Mouse (Mus musculus) embryo, embryonic 11 days (tissue): ENCODE data around the gene Fgfr2.

Experiments used
- DNase-seq: peaks from one replicate; pipeline ENCODE4 v3.0.0-alpha.2; 2015

Gene Fgfr2

DNA sequence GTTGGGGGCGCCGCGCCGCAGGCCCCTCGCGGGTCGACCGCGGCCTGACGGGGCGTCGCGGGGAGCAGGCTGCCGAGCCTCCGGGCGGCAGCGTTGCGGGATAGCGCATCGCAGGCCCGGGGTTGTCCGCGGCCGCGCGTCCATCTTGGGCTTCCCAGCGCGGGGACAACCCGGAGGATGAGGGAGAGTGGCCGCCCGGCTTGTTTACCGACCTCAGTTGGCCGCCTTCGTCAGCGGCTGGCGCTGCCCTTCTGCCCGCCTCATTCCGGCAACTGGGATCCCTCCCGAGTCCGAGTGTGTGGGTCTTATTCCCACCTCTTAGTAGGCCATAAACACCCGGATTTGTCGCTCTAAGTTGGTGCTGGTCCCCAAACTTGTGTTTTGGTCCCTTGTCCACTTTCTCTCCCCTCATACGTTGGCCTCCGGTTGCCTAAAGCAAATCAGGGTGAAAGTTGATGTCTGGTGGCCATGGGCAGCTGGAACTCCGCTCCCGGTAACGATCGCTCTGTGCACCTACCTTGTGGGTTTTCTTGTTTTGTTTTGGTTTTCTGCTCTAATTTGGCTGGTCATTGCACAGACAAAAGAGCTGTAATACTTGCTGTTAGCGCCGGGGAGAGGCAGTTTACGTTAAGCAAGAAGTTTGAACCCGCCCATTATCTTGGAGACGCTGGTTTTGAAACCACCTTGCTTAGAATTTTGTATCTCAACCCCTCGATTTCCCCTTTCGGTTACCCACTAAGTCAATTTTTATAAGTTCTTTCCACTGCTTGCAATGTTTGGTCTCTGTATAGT is 191.4 kb downstream of the Fgfr2 start:
- peak; percentile 61 for DNase-seq

DNA sequence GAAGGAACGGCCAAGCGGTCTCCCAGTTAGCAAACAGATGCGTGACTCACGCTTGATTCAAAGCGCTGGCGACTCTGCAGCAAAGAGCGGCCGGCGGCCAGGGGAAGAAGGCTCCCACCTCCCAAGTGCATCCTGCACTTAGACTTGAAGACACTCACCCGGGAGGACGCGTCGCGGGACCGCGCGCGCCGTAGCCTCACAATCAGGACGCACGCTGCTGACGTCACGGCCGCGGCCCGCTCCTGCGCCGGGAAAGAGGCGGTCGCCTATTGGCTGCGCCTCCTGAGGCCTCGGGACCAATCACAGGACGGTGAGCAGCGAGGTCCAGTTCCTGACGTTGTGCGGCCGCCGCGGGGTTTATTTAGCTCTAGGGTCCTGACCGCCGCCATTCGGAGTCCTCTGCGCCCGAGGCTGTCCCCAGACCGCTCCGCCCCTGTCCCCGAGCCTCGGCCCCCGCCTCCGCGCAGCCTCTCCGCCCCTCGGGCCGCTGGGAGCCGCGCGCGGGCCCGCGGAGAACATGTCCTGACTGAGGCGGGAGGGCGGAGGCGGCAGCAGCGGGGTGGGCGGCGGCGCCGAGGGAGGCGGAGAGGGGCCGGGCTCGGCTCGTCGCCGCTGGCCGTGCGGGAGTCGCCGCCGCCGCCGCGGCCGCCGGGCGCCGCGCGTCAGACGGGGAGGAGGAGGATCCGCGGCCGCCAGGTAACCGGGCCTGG is 192.1 kb downstream of the Fgfr2 start, which contains the start of gene Zranb1:
Gene Zranb1, plus strand, starts transcription at position 293 of the 710 bp plus-strand sequence.
- peak; percentile 99 for DNase-seq

DNA sequence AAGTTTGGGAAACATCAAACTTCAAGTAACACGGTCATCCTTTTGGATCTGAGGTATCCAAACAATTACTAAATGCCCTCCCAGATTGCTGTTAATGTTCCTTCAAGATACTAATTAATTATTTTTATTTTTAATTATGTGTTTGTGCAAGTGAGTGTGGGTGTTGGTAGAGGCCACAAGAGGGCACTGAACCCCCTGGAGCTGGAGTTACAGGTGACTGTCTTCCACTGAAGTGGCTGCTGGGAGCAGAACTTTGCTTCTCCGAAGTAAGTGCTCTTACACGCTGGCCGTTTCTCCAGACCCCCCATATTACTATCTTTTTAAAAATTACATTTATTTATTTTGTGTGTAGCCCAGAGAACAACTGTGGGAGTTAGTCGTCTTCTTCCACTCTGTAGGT is 193.1 kb downstream of the Fgfr2 start:
- DNase-seq, result peak; percentile 14

DNA sequence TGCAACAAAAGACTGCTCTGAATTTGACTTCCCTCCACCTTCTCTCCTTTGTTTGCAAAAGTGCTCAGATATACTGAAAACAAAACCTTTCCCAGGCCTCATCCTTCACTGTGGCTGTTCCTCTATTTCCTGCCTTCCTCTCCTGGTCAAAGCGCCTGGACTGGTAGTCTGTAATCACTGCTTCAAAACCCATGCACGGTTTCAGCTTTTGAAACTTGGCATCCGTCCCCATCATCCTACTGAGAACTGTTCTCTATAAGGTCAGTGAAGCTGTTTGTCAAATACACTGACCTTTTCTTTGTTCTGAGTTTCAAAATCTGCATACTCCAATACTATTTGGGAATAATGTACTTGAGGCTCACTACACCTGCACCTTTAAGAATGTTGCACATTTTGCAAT is 195.9 kb downstream of the Fgfr2 start:
- no peak for DNase-seq

DNA sequence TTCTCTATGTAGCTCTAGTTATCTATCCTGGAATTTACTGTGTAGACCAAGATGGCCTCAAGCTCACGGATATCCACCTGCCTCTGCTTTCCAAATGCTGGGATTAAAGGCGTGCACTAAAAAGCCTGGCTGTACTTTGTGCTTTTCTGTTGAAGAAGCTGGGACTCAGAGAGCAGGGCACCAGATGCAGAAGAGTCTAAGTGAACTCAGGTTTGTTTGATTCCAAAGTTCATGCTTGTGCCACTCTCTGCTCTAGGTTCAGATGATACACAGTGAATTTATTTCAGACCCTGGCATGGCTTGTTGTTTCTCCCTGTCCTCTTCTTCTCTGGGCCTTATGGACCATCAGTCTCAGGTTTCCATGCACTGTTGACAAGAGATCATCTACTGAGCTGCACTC is 197.9 kb downstream of the Fgfr2 start:
- DNase-seq, result no peak

DNA sequence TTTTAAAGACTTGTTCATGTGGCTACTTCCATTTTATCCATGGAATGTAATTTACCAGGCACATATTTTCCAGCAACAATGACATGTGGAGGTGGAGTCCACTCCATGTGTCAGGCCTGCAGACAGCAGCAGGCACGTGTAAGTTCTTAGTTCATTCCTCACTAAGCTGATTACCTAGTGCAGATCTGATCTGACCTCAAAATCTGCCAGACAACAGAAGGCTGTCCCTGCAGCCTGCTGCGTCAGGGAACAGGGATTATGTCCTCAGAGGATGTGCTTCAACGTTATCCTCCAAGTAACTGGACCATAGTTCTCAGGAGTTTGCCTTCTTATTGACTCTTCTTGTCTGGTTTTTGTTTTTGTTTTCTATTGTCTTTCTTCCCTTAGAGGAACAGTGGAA is 201.2 kb downstream of the Fgfr2 start:
- no peak for DNase-seq

DNA sequence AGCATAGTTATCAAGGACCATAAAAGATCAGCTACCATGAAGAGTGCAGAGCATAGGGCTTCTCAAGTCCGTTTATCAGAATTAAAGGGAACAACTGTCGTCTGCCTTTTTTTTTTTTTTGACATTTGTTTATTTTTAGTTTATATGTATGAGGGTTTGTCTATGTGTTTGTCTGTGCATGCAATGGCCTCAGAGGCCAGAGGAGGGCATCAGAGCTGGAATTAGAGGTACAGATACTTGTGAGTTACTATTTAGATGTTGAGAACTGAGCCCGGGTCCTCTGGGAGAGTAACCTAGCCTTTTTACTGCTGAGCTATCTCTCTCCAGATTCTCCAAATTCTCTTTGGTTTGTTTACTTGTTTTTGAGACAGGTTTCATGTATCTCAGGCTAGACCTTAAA is 219.4 kb downstream of the Fgfr2 start:
- no peak for DNase-seq

DNA sequence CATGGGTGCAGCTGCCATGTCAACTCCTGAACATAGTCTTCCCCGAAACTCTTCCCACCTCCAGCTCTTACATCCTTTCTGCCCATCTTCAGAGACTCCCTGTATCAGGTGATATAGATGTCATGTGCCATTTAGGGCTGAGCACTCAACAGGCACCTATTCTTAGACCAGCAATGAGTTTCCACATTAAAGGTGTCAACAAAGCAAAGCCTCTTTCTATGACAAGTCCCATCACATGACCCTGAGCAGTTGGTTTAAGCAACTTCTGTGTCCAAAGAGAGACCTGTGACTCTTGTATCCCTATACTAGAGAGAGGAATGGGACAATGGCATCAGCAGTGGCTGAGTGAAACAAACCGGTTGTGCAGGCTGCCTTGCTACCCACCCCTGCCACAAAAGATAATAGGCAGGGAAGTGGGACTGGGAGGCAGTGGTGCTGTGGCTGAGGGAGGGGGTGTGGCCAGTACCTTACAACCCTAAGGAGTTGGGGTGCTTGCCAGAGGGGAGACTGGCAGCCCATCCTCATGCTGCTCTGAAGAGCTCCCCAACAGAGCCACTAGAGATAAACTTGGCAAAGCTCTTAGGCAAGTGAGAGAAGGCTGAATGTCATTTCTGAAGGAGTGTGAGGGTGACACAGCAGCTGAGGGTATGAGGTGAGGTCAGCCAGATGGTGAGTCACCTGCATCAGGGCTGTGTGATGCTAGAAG is 222.2 kb downstream of the Fgfr2 start:
- no peak for DNase-seq

DNA sequence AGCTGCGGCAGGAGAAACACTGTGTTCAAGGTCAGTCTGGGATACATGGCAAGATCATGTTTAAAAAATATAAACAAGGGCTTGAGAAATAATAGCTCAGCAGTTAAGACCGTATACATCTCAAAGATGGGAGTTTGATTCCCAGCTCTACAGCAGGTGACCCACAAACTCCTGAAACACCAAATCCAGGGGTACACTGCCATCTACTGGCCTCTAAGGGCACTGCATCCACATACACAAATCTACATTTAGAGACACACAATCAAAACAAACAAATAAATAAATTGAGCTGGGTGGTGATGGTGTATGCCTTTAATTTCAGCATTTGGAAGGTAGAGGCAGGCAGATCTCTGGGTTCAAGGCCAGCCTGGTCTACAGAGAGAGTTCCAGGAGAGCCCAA is 224.9 kb downstream of the Fgfr2 start:
- DNase-seq, result no peak

DNA sequence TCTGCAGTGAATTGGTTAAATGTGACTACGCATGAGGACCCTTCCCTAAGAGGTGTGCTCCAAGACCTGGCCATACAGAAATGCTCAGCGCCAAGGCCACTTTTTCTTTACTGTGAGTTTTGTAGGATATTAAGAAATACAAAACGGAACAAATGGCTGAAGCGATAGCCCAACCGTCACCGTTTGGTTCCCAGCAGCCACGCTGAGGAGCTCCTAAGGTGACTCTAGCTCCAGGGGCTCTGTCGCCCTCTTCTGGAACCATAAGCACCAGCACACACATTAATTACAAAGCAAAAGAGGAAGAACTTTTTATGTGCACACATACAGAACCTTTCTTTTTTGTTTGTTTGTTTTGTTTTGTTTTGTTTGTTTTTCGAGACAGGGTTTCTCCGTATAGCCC is 225.9 kb downstream of the Fgfr2 start:
- no peak for DNase-seq

DNA sequence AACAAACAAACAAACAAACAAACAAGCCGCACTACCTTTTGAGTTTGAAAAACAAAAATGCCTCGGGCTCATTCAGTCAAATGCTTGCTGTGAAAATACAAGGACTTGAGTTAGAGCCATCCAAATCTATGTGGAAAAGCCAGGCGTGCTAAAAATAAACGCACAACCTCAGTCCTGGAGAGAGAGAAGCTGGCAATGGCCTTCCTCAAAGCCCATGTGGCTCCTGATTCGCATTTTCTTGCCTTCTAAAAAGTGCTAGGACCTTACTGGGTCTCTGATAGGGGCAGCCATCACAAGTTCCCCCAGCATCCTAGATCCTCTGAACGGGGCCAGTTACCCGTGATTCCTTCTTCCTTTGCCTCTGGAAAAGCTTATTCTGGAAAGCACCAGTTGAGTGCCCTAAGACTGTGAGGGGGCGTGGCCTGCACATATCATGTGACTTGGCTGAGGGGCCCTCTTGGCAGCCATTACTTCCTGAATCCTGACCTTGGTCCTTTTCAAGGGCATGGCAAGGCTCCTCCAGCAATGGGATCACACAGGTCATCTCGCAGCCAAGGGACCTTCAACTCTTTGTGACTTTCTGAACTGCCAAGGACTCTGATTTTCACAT is 226.8 kb downstream of the Fgfr2 start:
- no peak for DNase-seq

DNA sequence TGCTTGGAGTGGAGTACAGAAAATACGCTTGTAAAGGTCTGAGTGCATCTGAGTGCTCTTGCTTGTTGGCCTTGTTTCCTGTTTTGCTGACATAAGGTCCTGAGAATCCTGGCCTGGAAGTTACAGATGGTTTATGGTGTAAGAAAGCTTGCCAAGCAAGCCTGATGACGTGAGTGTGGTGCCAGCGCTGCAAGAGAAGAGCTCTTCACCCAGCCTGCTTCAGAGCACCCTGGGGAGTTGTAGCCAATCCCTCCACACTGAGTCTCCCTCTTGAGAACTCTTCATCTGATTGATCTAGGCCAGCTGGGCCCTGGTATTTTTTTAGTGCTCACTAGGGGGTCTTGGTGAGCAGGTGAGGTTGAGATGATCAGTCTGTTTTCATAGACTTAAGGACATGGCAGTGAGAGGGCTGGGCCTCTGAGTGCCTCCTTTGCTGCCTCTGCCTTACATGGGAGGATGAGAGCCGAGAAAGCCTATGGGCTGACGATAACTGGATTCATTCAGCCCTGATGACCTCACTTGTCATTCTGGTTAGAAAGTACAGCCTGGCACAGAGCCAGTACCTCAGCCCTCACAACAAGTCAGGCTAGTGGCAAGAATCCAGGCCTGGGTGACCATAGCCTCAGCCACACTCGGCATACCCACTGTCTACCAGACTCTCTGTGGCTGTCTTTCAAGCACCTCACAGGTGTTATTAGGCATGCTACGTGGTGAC is 228.2 kb downstream of the Fgfr2 start:
- DNase-seq, result no peak

DNA sequence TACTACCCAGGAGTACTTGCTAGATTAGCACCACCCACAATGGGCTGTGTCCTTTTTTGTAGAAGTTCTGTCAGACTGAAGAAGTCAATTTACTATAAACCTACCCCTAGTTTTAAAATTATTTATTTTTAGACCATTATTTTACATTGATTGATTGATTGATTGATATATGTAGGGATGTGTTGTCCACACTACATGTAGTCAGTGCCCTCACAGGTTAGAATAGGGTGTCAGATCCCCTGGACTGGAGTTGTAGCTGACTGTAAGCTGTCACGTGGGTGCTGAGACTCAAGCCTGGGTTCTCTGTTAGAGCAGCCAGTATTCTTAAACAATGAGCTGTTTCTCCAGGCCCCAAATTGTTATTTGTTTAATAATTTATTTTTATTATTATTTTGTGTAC is 229.8 kb downstream of the Fgfr2 start:
- DNase-seq, result no peak

DNA sequence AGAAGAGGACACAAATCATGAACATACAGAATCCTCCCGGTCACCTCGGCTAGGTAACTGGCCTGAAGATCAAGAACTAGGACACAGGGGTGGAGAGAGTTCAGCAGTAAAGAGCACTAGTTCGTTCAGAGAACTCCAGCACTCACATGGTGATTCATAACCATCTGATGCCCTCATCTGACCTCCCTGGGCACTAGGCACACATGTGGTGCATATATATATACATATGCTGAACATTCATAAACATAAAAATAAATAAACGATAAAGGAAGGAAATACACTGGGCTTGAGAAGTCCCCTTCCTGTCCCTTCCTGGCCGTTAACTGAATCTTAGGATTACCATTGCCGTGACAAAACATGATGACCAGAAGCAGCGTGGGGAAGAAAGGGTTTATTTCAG is 230.3 kb downstream of the Fgfr2 start:
- no peak for DNase-seq

DNA sequence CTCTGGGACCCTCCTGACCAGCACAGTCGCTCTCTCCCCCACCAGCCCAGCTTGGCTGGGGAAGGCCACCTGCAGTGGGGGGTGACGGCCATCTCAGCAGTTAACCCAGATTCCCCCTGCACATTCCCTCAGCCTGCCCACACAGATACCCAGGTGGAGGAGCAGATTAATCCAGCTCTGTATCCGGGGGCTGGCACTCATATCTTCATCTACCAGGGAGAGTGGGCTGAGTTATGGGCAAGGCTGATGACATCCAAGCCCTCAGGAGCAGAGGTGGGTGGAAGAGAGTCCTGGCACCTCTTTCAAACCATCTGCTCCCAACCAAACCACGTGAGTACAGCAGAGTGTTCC is 230.9 kb downstream of the Fgfr2 start:
- no peak for DNase-seq

DNA sequence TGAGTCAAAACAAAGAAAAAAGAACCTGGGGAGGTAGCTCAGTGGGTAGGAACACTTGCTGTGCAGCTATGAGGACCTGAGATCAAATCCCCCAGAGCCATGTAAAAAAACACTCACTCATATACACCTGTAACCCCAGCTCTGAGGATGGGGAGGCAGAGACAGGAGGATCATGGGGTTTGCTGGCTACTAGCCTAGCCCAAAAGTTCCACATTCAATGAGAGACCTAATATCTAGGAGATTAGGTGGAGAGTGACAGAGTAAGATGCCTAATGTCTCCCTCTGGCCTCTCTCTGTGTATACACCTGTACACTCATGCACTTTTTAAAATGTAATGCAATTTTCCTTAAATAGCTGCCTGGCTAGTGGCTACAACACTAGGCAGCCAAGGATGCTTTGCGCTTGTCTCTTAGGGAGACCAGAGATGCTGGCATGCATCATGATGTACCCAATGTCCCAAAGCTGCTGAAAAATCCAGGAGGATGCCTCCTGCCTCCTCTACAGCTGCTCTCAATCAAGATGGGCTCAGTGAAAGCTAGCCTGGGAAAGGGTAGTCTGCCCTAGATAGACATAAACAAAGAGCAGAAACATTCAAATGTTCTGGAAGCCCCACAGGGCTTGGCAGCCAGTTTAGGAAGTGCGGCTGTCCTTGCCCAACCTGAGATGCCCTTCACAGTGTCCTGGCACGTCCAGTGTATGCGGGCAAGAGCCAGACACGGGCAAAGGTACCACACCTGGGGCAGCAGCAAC is 231.4 kb downstream of the Fgfr2 start:
- DNase-seq, result no peak

DNA sequence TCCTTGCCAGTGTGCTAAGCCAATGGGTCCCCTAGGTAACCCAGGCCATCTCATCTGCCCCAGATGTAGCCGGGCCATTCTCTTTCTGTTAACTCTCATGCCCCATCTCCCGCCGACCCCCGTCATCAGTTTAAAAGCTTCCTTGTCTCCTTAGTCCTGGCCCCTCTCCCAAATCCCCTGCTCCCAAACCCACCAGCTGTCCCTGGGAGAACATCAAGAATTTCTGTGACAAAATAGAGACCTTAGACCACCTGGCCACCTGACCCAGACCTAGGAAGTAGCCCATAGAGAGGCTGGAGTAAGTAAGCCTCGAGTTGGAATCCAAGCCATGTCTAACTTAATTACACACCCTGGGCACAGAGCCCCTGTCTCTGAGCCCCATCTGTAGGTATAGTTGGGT is 232.9 kb downstream of the Fgfr2 start:
- no peak for DNase-seq

DNA sequence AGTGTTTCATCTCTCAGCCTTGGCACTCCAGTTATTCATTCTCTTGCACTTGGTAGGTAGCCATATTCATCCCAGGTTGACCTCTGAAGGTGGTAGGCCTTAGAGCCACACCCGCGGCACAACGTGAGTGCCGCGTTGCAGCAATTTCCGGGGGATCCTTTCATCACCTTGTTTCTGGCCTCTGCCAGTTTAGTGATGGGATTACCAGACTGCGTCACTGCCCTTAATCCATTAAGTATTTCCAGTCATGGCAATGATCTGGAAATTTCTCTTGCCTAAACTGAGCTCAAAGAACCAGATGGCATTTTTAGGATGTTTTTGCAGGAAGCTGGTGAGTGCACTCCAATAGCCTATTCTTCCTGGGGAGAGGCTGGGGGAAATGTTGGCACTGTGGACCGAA is 233.5 kb downstream of the Fgfr2 start:
- no peak for DNase-seq

DNA sequence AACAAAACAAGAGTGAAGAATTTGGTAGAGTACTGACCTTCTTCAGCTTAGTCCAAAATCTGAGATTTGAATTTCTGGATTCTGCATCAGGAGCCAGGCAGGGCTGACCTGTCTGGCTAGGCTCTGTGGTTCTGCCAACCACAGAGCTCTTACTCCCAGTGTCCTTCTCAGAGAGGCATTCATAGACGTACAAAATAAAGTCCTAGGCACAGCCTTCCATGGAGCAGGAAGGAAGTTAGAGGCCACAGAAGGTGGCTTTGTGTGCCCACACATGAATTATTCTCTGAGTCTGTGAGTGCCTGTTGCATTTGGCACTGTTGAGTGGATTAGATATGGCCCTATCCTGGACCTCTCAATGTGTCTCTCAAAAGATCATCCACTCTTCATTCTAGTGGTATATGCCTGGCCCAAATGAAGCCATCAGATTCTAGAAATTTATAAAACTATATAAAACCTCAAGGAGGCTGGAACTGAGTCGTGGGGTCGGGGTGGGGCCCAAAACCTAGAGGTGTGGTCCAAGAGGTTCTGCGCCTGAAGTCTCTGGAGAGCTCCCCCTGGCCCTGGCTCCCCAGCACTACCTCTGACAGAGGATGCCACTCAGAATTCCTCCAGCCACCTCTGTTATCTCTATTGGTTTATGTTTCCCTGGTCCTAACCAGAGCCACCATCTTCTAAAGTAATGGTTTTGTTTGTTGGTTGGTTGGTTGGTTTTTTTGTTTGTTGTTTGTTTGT is 234.5 kb downstream of the Fgfr2 start:
- no peak for DNase-seq

DNA sequence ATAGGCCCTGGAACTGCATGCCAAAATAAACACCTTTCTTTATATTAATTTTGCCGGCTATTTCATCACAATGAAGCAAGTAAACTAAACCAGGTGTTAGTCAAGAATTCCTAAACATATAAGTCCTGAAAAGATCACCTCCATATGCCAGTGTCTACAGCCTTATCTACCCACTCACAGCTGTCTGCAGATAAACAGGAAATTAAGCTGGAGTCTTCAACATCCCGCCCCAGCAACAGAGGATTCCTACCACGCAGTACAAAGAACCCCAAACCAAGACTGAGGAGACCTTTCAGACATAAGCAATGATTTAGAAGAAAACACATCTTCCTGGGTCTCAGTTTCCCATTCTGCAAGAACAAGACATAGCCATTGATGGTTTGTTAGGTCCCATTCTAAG is 235.1 kb downstream of the Fgfr2 start:
- no peak for DNase-seq

DNA sequence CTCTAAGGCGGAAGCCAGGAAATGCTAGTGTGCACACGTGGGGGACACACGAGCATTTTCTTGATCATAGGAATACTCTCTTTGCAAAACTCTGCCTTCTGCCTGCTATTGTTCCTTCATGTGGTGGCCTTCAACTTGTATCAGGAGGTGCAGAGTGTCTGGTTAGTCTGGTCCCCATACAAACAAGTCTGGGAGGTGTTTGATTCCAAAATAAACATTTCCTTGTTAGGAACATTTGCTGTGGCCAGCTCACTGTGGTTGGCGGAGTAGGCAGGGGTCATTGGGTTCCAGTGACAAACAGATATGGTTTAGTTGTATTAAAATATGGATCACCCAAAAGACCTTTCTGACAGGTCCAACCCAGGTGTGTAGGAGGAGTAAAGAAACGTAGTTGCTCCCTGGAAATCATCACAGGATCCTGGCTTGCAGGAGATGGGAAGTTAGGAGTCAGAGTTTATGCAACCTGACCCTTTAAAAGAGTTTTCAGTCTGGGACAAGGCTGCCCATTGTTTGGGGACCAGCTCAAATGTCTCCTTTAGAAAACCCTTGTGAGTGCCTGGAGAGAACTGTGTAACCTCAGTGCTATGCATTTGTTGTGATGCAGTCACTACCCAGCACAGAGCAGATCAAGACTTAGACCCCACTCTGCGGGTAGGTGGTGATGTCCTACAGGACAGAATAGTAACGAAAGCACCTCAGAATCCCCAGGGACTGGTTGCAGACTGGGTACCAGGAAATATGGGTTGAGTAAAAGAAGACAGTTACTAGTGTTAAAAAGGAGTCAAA is 235.9 kb downstream of the Fgfr2 start:
- DNase-seq, result peak; percentile 21
